Mouse (Mus musculus) kidney, adult 2 months (tissue): ENCODE results near the gene Cdk9. TPM values are rescaled to one million over a fixed set of nuclear protein-coding genes. Genes with fewer than 3 reads are reported as not detected.
A peak's percentile ranks its signal among the peaks of the same experiment; 100 is the strongest.

ENCODE experiments used
- DNase-seq: peaks from one replicate; pipeline ENCODE4 v3.0.0; 2021
- H3K27ac ChIP-seq: fragments of 200-500 bp; 2 replicates; pipeline ENCODE4 v1.5.1; 2012; ENCODE audit warnings: low read depth, low read length, control low read depth, inconsistent platforms; ENCODE audit not compliant: insufficient read depth
- H3K27me3 ChIP-seq: fragments of 200-500 bp; replicated peaks from 2 replicates; pipeline ENCODE4 v1.6.1; 2012; ENCODE audit warnings: mild to moderate bottlenecking, moderate library complexity, low read length, inconsistent platforms; ENCODE audit not compliant: control insufficient read depth, insufficient read depth
- H3K36me3 ChIP-seq: fragments of 200-500 bp; 2 replicates; pipeline ENCODE4 v1.6.1; 2012; ENCODE audit warnings: mild to moderate bottlenecking, moderate library complexity, low read length, inconsistent platforms; ENCODE audit not compliant: control insufficient read depth, insufficient read depth
- H3K4me1 ChIP-seq: fragments of 200-500 bp; 2 replicates; pipeline ENCODE4 v1.6.1; 2011; ENCODE audit warnings: low read length; ENCODE audit not compliant: control insufficient read depth, insufficient read depth
- H3K4me3 ChIP-seq: fragments of 200-500 bp; 2 replicates; pipeline ENCODE4 v1.5.1; 2011; ENCODE audit warnings: mild to moderate bottlenecking, low read depth, low read length, control low read depth; ENCODE audit not compliant: insufficient read depth
- CTCF ChIP-seq: fragments of 200-500 bp; conservative IDR thresholded peaks from 2 replicates; pipeline ENCODE4 v1.5.1; 2011; ENCODE audit warnings: low read depth, mild to moderate bottlenecking, control low read depth, low read length, moderate library complexity, mixed read lengths; ENCODE audit not compliant: insufficient read depth, insufficient read length
- POLR2A ChIP-seq: fragments of 200-500 bp; IDR thresholded peaks from one replicate; pipeline ENCODE4 v1.6.1; 2011; ENCODE audit warnings: low read depth, low read length, control low read depth
- WGBS: fragments of 180-500 bp; shearing (Covaris S2); methylation state at CpG from one replicate; pipeline ENCODE4 v1.1.7; 2018; 5-methylcytosine and 5-hydroxymethylcytosine counted together
- polyA plus RNA-seq: library from polyadenylated mRNA; depleted of rRNA; stranded (reverse); fragments of >200 nt; gene quantifications from 2 replicates; pipeline ENCODE4 v1.2.3, GENCODE M21; 2012; rRNA removed

Cdk9 gene
- polyA plus RNA-seq, result 88.3 and 89.2 TPM in 2 replicates

GRCm38 (mm10) chr2:32712934-32713817, at the start of gene Cdk9:
Gene Cdk9 (minus strand): TSS chr2:32713076.
- peak within 1 kb of the TSS; percentile 82 for H3K4me3 ChIP-seq
- under 1% methylated on average over 62 of the region's 79 CpGs for WGBS

GRCm38 (mm10) chr2:32761859-32762258, 49.0 kb upstream of the Cdk9 start:
- DNase-seq, result no peak
- Histone ChIP-seq H3K27ac (no peak overlapping the region), H3K36me3 (no peaks in the 10 kb centered on the region), H3K27me3 (no peaks in the 10 kb centered on the region), H3K4me3 (no peak overlapping the region), H3K4me1 (peaks cover 5% of the 10 kb centered on the region)
- WGBS, result 64% methylated on average over 4 of the region's 4 CpGs
- TF ChIP-seq CTCF (no peak), POLR2A (no peak)

More at GRCm38 (mm10) chr2:32712934-32713817, at the start of gene Cdk9:
- Histone ChIP-seq H3K4me1 (peaks cover 8% of the 10 kb centered on the region; the same call in 1 of the 2 replicates), H3K36me3 (peaks cover 7% of the 10 kb centered on the region), H3K27me3 (no peaks in the 10 kb centered on the region), H3K27ac (peak within 1 kb of the TSS; percentile 97)
- peak; percentile 94 for DNase-seq
- TF ChIP-seq CTCF (peak; percentile 93), POLR2A (no peak)

- WGBS, result 93% methylated on average over 14 of the region's 14 CpGs
Observed at GRCm38 (mm10) chr2:32761361-32761760, 48.5 kb upstream of the Cdk9 start.

GRCm38 (mm10) chr2:32759001-32759400, 46.1 kb upstream of the Cdk9 start:
- Histone ChIP-seq H3K4me1 (peaks cover 5% of the 10 kb centered on the region), H3K4me3 (no peak overlapping the region), H3K27me3 (no peaks in the 10 kb centered on the region), H3K27ac (peak overlapping the region; percentile 18; the same call in 1 of the 2 replicates), H3K36me3 (no peaks in the 10 kb centered on the region; the same call in 1 of the 2 replicates)
- no peak for DNase-seq
- TF ChIP-seq POLR2A (no peak), CTCF (no peak)
- WGBS, result 94% methylated on average over 2 of the region's 2 CpGs

More at GRCm38 (mm10) chr2:32761361-32761760, 48.5 kb upstream of the Cdk9 start:
- Histone ChIP-seq H3K36me3 (no peaks in the 10 kb centered on the region), H3K4me1 (peaks cover 5% of the 10 kb centered on the region), H3K27me3 (no peaks in the 10 kb centered on the region), H3K4me3 (no peak overlapping the region), H3K27ac (no peak overlapping the region)
- TF ChIP-seq POLR2A, result no peak
- no peak for TF ChIP-seq CTCF
- DNase-seq, result no peak

GRCm38 (mm10) chr2:32758503-32758902, 45.6 kb upstream of the Cdk9 start:
- Histone ChIP-seq H3K27me3 (no peaks in the 10 kb centered on the region), H3K4me1 (peaks cover 5% of the 10 kb centered on the region), H3K36me3 (no peaks in the 10 kb centered on the region; the same call in 1 of the 2 replicates), H3K4me3 (no peak overlapping the region), H3K27ac (peak overlapping the region; percentile 18; the same call in 1 of the 2 replicates)
- WGBS, result 39% methylated on average over 8 of the region's 8 CpGs
- TF ChIP-seq CTCF (no peak), POLR2A (no peak)
- peak; percentile 54 for DNase-seq

GRCm38 (mm10) chr2:32757056-32757845, 44.4 kb upstream of the Cdk9 start, which contains the start of gene Tor2a:
Gene Tor2a (plus strand): TSS chr2:32757234.
- under 1% methylated on average over 66 of the region's 66 CpGs for WGBS
- Histone ChIP-seq H3K36me3 (peaks cover 1% of the 10 kb centered on the region; the same call in 1 of the 2 replicates), H3K4me3 (peak within 1 kb of the TSS; percentile 84), H3K27me3 (no peaks in the 10 kb centered on the region), H3K27ac (peak within 1 kb of the TSS; percentile 80), H3K4me1 (peaks cover 5% of the 10 kb centered on the region)
- peak; percentile 99 for DNase-seq
- TF ChIP-seq POLR2A, result no peak
- peak; percentile 91 for TF ChIP-seq CTCF
